Mouse (Mus musculus) liver, postnatal 0 days (tissue): Measurements from ENCODE around the gene March10. TPM values are rescaled to one million over a fixed set of nuclear protein-coding genes. Genes with fewer than 3 reads are reported as not detected.

ENCODE experiments used
- ATAC-seq: fragments of 200-750 bp; cut with Nextera tagmentation; 2 replicates; pipeline ENCODE4 v1.8.0; 2017; ENCODE audit warnings: mild to moderate bottlenecking, moderate library complexity
- DNase-seq: peaks from one replicate; pipeline ENCODE4 v3.0.0-alpha.2; 2016
- H3K27ac ChIP-seq: fragments of 300-500 bp; sonication (generic); 2 replicates; pipeline ENCODE4 v1.5.1; 2014; ENCODE audit warnings: antibody characterized with exemption, moderate library complexity, mild to moderate bottlenecking, low read depth
- H3K27me3 ChIP-seq: fragments of 300-500 bp; sonication (generic); 2 replicates; pipeline ENCODE4 v1.6.1; 2014; ENCODE audit warnings: low read length, control low read depth, mixed read lengths; ENCODE audit not compliant: insufficient read depth
- H3K36me3 ChIP-seq: fragments of 300-500 bp; sonication (generic); replicated peaks from 2 replicates; pipeline ENCODE4 v1.6.1; 2014; ENCODE audit warnings: mild to moderate bottlenecking, control low read depth, low read length, moderate library complexity, mixed read lengths; ENCODE audit not compliant: insufficient read depth
- H3K4me1 ChIP-seq: fragments of 300-500 bp; sonication (generic); 2 replicates; pipeline ENCODE4 v1.6.1; 2014; ENCODE audit warnings: antibody characterized with exemption, mild to moderate bottlenecking, control low read depth; ENCODE audit not compliant: insufficient read depth
- H3K4me2 ChIP-seq: fragments of 300-500 bp; sonication (generic); 2 replicates; pipeline ENCODE4 v1.6.1; 2014; ENCODE audit warnings: low read depth, mild to moderate bottlenecking, low read length, moderate library complexity, mixed read lengths
- H3K4me3 ChIP-seq: fragments of 300-500 bp; sonication (generic); 2 replicates; pipeline ENCODE4 v1.5.1; 2014; ENCODE audit warnings: low read depth, low read length
- H3K9ac ChIP-seq: fragments of 300-500 bp; sonication (generic); replicated peaks from 2 replicates; pipeline ENCODE4 v1.6.1; 2014; ENCODE audit warnings: mild to moderate bottlenecking, moderate library complexity
- H3K9me3 ChIP-seq: fragments of 300-500 bp; sonication (generic); 2 replicates; pipeline ENCODE4 v1.6.1; 2016; ENCODE audit warnings: mild to moderate bottlenecking, control low read depth, low read length, mixed read lengths
- CTCF ChIP-seq: sonication (generic); IDR thresholded peaks from 2 replicates; pipeline ENCODE4 v1.5.1; 2016; ENCODE audit warnings: antibody characterized with exemption, low read depth
- EP300 ChIP-seq: IDR thresholded peaks from 2 replicates; pipeline ENCODE4 v1.6.1; 2016; ENCODE audit warnings: antibody characterized with exemption, low read depth, mild to moderate bottlenecking
- WGBS: fragments of 180-500 bp; shearing (Covaris S2); extraction: QIAGEN DNeasy Blood & Tissue Kit; methylation state at CpG from one replicate; pipeline ENCODE4 v1.1.7; 2014; ENCODE audit not compliant: insufficient replicate concordance; 5-methylcytosine and 5-hydroxymethylcytosine counted together
- polyA plus RNA-seq: library from polyadenylated mRNA; unstranded; fragments of >200 nt; fragmentation: Nextera tagmentation; extraction: Ambion mirVana; gene quantifications from 2 replicates; pipeline ENCODE4 v1.2.1, GENCODE M21; 2015

Gene March10
- polyA plus RNA-seq, 1 experiment from 2014 or later = not detected

DNA sequence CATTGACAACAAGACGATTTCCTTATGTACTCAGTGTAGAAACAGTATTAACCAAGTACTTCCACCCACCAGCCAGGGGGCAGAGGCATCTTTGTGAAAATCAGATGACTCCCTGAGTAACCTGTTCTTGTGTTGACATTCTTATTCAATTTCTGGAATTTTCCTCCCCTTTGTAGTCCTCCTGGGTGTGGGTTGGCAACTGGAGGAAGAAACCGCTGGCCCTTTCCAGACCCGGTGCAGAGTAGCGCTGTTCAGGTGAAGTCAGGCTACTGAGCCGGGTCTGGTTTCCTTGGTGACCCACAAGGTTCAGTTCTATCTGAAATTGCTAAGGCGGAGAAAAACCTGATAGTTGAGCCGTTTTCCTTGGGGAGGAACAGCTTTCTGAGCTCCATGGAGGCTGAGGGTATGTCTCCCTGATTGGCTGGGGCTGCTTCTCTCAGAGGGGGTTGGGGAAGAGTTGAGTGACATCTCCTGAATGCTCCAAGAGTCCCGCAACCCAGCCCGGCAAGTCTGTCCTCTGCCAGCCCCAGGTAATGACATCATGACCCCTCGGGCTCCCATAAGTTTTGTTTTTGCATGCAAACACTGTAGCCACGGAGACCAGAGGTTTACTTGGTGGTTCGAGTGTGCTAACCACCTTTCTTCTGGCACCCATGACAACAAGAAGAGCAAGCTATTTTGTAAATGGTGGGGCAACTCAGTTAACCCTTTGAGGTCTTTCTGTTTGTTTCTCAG is 6.8 kb downstream of the March10 start:
- TF ChIP-seq CTCF (no peak), EP300 (no peak)

DNA sequence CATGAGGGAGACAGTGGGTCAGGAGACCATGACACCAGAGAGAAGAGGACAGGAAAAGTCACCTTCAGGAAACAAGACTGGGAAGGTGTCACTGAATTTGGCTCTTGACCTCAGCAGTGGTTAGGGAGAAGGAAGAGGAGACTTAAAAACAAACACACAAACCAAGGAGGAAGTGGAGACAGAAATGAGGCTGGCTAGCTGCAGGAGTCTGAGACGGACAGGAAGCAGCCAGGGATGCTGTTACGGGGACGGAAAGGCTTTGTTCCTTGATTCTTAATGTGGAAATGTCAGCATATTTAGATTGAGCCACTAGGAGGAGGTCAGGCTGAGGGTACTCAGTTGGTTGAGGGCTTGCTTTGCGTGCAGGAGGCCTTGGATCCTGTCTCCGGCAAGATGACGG is 8.9 kb downstream of the March10 start:
- H3K4me2 ChIP-seq = no peak overlapping the region
- no peaks in the 10 kb centered on the region for H3K9me3 ChIP-seq
- DNase-seq (no peak), ATAC-seq (no peak)
- H3K9ac ChIP-seq = no peak overlapping the region
- TF ChIP-seq EP300 (no peak), CTCF (no peak)
- no peaks in the 10 kb centered on the region for H3K36me3 ChIP-seq
- WGBS = 44% methylated on average over 6 of the region's 6 CpGs
- H3K4me1 ChIP-seq = no peaks in the 10 kb centered on the region
- no peaks in the 10 kb centered on the region for H3K27me3 ChIP-seq
- no peak overlapping the region for H3K4me3 ChIP-seq
- no peak overlapping the region for H3K27ac ChIP-seq

More for the DNA sequence above, 6.8 kb downstream of the March10 start:
- Histone ChIP-seq H3K27ac (no peak overlapping the region), H3K4me2 (no peak overlapping the region), H3K9ac (no peak overlapping the region), H3K36me3 (no peaks in the 10 kb centered on the region), H3K4me1 (no peaks in the 10 kb centered on the region), H3K27me3 (no peaks in the 10 kb centered on the region), H3K9me3 (no peaks in the 10 kb centered on the region), H3K4me3 (no peak overlapping the region)
- DNase-seq = no peak
- WGBS = 67% methylated on average over 12 of the region's 12 CpGs
- ATAC-seq = no peak

DNA sequence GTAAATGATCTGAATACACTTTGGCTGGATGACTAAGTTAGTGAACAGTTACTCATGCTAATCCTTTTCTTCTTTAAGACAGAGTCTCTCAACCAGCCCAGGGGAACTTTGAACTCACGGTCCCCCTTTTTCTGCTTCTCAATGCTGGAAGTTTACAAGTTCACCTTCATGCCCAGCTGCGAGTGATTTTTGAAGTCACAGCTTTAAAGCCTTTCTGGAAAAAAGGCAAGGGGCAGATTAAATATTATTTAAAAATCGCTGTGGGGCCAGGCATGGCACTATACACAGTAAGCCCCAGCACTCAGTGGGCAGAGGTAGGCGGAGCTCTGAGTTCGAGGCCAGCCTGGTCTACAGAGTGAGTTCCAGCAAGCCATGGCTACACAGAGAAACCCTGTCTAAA is 10.3 kb downstream of the March10 start:
- no peak for DNase-seq
- H3K27ac ChIP-seq = no peak overlapping the region
- H3K4me1 ChIP-seq = no peaks in the 10 kb centered on the region
- no peaks in the 10 kb centered on the region for H3K27me3 ChIP-seq
- no peak overlapping the region for H3K9ac ChIP-seq
- no peak for ATAC-seq
- no peaks in the 10 kb centered on the region for H3K9me3 ChIP-seq
- no peaks in the 10 kb centered on the region for H3K36me3 ChIP-seq
- H3K4me2 ChIP-seq = no peak overlapping the region
- WGBS = 71% methylated on average over 5 of the region's 5 CpGs
- H3K4me3 ChIP-seq = no peak overlapping the region
- TF ChIP-seq EP300 (no peak), CTCF (no peak)

DNA sequence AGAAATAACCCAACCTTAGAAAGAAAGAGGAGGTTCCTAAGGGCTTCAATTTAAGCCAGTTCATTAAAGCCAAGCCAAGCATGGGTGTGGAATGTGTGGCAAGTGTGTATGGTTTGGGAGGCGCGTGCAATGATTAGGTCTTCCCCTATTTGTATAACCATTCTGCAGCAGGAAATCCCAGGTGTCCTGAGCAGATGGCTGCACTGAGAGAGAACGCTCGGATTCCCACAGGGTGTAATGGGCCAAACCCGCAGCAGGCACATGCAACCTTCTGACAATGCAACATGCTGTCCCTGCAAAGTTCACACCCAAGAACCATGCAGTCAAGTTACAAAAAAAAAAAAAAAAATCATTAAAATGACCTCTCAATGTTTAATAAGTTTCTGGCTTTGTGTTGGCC is 10.8 kb downstream of the March10 start:
- H3K4me2 ChIP-seq = no peak overlapping the region
- no peak overlapping the region for H3K4me3 ChIP-seq
- H3K27ac ChIP-seq = no peak overlapping the region
- 88% methylated on average over 5 of the region's 5 CpGs for WGBS
- DNase-seq (no peak), ATAC-seq (no peak)
- H3K9me3 ChIP-seq = no peaks in the 10 kb centered on the region
- H3K27me3 ChIP-seq = no peaks in the 10 kb centered on the region
- no peaks in the 10 kb centered on the region for H3K4me1 ChIP-seq
- H3K36me3 ChIP-seq = no peaks in the 10 kb centered on the region
- no peak overlapping the region for H3K9ac ChIP-seq
- no peak for TF ChIP-seq CTCF
- no peak for TF ChIP-seq EP300

DNA sequence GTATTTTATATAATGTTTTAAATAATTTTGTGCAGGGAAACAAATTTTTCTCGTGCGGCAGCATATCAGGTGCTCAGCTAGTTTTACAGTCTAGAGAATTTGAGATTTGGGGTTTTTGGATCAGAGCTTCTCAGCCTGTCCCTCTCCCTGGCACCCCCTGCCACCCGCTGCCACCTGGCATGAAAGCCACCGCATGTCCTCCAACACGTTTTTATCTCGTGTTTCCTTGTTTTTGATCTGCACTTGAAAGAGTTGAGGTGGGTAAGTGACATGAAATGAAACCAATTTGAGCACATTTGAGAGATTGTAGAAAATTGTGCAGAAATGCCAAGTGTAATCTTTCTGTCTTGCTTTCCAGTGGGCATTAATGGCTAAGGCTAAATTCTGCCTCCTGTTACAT is 11.6 kb downstream of the March10 start:
- no peak overlapping the region for H3K4me2 ChIP-seq
- H3K27me3 ChIP-seq = no peaks in the 10 kb centered on the region
- no peak for TF ChIP-seq CTCF
- TF ChIP-seq EP300 = no peak
- H3K4me1 ChIP-seq = no peaks in the 10 kb centered on the region
- H3K4me3 ChIP-seq = no peak overlapping the region
- DNase-seq = no peak
- no peak overlapping the region for H3K27ac ChIP-seq
- no peaks in the 10 kb centered on the region for H3K36me3 ChIP-seq
- no peak overlapping the region for H3K9ac ChIP-seq
- H3K9me3 ChIP-seq = no peaks in the 10 kb centered on the region
- WGBS = 68% methylated on average over 6 of the region's 6 CpGs
- no peak for ATAC-seq

DNA sequence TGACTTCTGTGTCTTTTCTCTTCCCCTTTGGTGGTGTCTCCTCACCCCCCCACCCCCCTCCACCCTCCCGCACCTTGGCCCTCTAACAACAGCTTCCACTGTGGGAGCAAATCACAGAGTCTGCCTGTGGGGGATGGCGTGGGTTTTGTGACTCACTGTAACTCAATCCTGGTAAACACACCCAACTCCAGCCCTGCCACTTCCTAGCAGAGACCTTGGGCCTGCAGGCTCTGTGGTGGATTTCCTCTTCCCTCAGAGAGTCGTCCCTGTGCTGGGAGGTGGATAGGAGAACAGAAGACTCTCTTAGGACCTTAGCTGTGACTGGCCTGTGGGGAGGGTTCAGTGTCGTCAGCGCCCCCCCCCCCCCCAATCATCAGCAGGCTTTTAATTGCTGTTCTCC is 13.0 kb downstream of the March10 start:
- Histone ChIP-seq H3K4me3 (no peak overlapping the region), H3K27ac (no peak overlapping the region), H3K9me3 (no peaks in the 10 kb centered on the region), H3K27me3 (no peaks in the 10 kb centered on the region), H3K4me2 (no peak overlapping the region), H3K9ac (no peak overlapping the region), H3K4me1 (no peaks in the 10 kb centered on the region), H3K36me3 (no peaks in the 10 kb centered on the region)
- no peak for TF ChIP-seq CTCF
- no peak for TF ChIP-seq EP300
- no peak for DNase-seq
- no peak for ATAC-seq
- 41% methylated on average over 5 of the region's 5 CpGs for WGBS

DNA sequence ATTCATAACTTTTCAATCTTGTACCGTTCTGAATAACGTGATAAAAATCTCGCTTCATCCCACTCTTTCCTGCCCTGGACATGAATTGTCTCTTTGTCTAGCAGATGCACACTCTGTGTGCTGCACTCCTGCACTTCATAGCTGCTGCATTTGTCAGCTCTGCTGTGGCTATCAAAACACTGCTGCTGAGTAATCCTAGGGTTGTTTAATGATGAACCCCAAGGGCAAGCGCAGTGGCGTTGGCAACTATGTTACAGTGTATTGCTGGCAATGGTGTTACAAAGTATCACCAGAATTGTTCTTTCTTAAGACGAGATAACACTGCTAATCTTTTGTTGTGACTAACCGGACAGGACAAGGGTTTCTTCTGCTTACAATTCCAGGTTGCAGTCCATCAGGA is 16.7 kb downstream of the March10 start:
- Histone ChIP-seq H3K27me3 (no peaks in the 10 kb centered on the region), H3K9ac (no peak overlapping the region), H3K36me3 (no peaks in the 10 kb centered on the region), H3K4me3 (no peak overlapping the region), H3K4me2 (no peak overlapping the region), H3K4me1 (no peaks in the 10 kb centered on the region), H3K27ac (no peak overlapping the region), H3K9me3 (no peaks in the 10 kb centered on the region)
- no peak for ATAC-seq
- TF ChIP-seq CTCF (no peak), EP300 (no peak)
- WGBS = 66% methylated on average over 7 of the region's 7 CpGs
- no peak for DNase-seq
